Mouse (Mus musculus) gastrocnemius, adult 18-20 months (tissue): ENCODE data around the gene Megf11. TPM values are rescaled to one million over a fixed set of nuclear protein-coding genes. Genes with fewer than 3 reads are reported as not detected.

ENCODE experiments used
- DNase-seq: peaks from one replicate; pipeline ENCODE4 v3.0.0; 2021; ENCODE audit warnings: low spot score
- long read RNA-seq, 2 experiments: library from polyadenylated mRNA; stranded (forward); transcript quantifications; one replicate each; pipeline ENCODE4 v2.0.0; 2021
- total RNA-seq, 2 experiments: library from RNA; stranded (reverse); gene quantifications; 2 replicates each; pipeline ENCODE4 v1.2.3; 2021

Megf11 gene
- total RNA-seq, result under 1 TPM; 0.45 to 0.59 TPM
- long read RNA-seq, experiment 1, result 0 reads
- long read RNA-seq, experiment 2, partial matches to known transcripts, result 0 of 2 reads
- long read RNA-seq, experiment 2, other reads (novel, unspliced or antisense), result 2 of 2 reads

DNA sequence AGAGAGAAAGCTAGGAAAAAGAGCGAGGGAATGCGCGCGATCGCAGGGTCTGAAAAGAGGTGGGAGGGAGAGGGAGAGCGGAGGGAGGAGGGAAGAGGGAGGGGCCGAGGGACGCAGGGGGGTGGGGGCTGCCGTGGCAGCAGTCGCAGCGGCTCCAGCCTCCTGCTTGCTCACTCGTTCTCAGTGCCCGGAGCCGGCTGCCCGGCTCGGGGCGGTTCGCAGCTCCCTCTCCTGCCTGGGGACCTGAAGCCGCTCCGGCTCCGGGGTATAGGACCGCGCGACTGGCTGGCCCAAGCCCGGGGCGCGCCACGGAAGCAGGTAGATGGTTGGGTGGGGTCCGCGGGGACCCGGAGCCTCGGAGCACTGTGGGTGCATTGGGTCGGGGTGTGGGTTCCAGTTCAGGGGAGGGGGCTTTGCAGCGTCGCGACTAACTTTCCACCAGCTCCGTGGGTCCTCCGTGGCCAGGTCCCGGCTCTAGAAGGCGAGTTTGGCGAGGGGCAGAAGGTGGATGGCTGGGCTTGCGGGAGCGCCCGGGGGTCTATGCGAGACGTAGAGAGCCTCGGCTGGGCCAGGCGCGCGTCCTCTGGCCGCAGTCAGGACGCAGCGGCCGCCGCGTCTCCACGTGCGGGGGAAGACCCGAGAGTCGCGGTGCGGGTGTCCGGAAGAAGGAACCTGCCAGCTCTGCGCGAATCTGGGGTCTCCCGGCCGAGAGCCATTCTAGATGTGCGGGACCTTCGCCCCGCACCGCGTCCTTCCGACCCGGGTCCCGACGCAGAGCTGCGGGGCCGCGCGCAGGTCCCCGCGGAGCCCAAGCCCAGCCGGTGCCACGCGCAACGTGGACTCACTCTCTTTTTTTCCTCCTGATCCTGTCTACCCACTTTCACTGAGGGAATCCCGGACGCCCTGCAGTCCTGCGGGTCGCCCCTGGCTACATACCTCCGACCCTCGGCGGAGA, at the start of gene Megf11:
TSS of gene Megf11 (plus strand) at position 116 of the 955 bp plus-strand sequence.
- no peak for DNase-seq

DNA sequence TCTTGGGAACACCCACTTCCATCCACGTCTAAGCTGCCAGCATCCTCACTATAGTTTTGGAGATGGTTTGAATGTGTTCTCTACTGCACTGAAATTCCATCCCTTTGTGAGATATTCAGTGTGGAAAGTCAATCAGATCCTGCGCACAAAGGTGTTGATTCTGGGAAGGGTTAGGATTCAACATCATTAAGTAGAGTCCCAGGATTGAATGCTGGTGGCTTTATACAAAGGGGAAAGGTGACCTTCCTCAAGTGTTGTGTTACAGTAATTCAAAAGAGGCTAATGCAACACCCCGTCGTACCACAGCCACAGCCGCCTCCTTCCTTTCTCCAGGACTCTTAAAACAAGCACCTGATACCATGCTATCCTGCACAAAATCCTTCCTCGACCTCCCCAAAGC, 49.6 kb upstream of the Megf11 start:
- DNase-seq, result no peak

DNA sequence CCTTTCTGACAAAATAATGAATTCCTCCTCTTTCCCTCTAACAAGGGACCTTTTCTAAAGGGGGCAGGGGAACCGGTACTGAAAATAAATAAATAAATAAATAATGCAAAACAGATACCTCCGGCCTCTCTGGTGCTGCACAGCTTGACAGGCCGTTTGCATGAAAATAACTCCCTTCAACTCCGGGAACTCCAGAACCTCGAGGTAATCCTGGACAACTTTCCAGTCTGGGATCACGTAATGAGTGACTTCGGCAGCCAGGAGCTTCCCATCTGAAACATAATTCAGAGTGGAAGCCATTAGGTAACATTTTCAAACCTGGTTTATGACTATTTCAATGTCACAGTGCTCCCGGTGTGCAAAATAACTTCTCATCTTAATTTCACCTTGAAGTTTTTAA, 46.1 kb upstream of the Megf11 start:
- DNase-seq, result no peak

DNA sequence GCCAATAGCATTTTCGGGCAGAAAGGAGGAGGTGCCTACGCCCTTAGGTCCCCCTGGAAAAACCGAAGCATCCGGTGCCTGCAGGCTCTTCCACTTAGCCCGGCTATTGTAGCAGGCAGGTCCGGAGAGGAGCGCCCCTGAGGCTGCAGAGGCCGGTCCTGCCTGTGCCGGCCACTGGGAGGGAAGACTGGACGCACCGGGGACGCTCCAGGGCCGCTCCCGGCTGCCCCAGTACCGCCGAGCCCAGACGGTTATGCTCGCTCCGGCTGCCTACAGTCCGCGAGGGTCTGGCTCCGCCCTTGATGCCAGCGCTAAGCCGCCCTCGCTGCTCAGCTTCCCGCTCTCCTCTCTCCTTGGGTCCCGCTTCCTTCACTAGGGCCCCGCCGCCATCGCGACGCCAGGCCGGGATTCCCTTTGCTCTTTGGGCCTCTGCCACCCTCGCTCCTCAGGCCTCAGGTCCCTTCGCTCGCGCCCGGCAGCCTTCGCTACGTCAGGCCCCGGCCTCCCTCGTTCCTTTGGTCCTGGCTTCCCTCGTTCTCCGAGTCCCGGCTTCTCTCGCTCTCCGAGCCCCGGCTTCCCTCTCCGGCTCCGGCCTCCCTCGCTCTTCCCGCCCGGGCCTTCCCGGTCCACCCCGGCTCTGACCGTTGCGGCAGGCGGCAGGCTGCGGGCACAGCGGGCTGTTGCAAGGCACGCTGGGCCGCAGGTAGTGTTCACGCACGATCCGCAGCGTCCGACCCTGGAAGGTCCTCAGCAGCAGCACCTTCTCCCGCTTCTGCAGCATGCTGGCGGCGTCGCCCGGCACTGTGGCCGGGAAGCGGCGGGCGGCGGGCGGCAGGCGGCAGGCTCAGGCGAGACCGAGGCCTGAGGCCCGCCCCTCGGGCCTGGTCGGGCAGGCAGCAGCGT, 44.8 kb upstream of the Megf11 start:
- DNase-seq, result peak; percentile 63

DNA sequence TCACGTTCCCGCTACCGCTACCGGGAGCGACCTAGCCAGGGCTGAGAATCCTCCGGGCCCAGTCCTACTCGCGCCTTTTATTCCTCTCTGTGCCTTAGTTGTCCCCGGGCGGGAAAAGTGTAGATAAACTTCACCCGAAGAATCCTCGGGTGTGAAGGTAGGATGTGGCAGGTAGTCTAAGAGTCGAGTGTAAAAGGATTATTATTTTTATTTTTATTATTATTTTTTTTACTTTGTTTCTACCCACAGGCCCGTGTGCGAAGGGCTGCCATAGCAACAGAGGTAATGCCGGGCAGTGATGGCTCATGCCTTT, 44.2 kb upstream of the Megf11 start, which contains the start of gene Dis3l:
TSS of gene Dis3l (minus strand) at position 35 of the 313 bp plus-strand sequence.
- DNase-seq, result no peak

DNA sequence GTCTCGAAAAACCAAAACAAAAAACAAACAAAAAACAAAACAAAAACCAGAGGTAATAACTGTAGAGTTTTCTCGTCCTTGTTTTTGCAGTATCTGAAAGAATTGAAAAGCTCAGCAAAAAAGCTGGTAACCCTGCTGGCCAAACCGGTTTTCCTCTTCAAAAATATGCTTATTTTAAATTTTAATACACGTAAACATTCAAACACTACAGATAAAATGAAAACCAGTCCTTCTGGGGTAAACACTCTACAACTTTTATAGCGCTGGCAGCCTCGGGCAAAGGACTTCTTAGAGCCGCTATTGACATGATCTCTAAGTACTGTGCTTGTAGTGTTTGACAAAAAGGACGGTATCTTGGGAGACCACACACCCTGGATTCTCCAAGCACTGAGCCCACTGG, 43.8 kb upstream of the Megf11 start:
- no peak for DNase-seq

DNA sequence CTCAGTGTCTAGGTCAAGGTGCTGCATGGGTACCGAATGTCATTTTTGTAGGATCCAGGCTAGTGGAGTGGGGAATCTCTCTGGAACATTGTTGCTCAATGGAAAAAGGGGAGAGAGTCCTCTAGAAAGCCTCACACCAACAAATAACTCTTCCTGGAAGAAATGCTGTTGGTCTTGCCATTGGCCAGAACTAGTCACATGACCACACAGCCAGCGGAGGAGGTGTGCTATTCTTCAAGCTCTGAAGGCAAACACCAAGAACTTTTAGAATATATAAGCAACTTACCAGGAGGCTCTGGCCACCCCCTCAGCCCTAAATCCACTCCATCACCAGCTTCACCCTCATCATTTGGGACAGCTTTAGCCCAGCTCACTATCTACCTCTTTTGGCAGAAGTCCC, 41.8 kb upstream of the Megf11 start:
- DNase-seq, result no peak

DNA sequence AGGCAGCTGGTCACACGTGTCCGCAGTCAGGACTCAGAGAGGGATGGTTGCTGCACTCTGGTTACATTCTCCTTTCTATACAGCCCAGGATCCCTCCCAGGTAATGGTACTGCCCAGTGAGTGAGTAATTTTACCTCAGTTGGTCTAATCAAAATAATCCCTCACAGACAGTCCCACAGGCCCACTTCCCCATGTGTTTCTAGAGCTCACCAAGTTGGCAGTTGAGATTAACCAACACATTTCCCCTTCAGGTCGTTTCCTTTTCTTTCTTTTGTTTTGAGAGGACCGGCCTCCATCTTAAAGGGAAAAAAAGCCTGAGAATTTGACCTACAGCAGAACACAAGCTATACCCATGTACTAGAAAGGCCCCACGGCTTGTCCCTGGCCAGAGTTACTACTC, 39.5 kb upstream of the Megf11 start:
- DNase-seq, result no peak

DNA sequence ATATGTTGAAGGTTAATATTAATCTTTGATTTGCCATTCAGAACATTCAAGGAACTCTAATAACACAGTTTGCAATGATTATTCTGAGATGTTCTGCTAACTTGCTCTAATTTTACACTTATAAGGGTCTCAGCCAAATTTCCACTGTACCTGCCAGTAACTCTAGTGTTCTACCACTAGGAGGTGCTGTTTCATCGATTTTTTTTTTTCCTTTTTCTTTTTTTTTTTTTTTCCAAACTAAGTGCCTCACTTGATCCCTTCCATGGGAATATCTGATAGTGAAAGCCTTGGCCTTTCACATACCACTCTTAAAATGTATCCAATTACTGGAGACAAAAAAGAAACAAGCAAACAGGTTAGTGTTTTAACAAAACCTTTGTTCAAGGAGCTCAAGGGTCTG, 38.0 kb upstream of the Megf11 start:
- no peak for DNase-seq

DNA sequence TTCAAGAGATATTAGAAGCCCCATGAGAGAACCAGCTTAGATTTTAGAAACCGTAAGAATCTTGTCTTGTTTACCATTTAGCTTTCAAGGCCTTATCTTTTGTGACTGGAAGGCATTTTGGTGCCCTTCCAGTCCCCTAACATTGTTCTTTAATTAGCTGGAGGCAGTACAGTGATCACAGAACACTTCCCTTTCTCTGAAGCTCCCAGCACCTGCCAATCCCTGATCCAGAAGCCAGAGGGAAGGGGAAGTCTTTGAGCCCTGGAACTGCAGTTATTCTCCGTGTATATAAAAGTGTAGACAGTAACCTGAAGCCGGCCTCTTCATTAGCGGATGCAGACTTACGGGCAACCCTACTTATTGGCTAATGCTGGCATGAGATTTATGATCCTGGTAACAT, 35.9 kb upstream of the Megf11 start:
- no peak for DNase-seq

DNA sequence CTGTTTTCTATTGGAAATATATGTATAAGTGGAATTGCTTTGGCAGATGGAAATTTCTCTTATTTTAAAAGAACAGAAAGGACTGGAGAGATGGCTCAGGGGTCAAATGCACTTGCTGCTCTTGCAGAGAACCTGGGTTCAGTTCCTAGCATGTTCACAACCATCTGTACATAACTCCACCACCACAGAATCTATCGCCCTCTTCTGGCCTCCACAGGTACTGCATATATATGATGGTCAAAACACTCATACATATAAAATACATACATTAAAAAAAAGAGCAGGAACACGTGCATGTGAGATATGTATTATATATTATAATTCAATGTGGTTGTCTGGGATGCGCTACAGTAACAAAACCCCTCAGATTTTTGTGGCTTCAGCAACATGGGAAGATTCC, 34.2 kb upstream of the Megf11 start:
- no peak for DNase-seq

DNA sequence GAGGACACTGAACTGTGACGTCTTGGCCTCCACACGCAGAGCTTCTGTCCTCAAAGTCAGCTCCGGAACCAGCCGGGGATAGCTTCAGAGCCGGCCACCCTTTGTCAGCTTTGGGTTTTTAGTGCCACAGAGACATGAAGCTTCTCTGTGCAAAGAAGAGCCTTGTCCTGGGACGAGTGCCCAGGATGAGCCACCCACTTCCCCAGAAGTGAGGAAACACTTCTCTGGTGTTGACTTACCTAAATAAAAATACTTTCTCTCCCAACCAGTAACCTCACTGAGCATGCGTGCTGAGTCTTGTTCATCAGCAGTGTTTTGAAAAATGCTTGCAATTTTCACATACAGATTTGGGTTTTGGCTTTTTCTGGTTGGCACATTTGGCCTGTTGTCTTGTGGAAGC, 29.8 kb upstream of the Megf11 start:
- DNase-seq, result no peak

DNA sequence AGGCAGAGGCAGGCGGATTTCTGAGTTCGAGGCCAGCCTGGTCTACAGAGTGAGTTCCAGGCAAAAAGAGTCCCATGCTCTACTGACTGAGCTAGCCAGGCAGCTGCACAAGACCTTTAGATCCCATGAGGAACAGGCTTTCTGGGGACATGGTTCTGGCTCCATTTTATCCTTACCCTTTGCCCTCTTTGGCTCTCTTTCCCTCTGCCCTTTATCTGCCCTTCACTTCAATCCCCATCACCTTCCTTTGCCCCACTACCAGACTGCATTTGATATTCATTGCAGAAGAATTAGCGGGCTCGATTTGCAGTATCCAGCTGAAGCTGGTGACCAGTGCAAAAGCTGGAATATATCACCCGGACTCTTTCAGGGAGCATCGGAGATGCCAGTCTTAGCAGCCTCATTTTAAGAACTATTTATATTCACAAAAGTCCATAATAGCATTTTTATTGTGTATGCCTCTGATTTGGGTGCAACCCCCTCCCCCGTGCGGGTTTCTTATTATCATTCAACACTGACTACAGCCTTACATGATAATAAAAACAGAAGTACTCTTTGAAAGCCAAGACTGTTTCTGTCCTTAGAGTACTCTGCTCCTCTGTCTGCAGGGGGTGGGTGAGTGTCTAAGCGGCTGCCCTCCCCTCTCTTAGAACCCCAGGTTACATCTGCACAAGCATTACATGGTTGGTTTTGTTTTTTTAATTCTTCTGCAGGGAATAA, 24.0 kb upstream of the Megf11 start:
- no peak for DNase-seq

DNA sequence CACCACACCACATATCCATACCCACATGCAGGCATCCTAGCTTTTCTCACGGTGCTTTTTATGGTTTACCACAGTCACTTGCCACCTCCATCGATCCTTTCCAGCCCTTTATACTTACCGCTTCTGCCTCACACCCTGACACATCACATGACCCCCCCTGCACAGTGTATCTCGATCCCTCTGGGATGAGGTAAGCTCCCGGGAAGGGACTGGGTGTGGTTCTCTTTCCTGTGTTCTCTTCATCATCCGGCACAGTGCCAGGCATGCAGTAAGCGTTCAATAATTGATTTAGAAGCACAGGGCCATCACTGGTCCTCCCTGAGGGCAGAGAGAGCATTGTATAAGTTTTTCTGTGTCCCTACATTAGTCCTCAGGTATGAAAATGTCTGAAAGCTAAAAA, 15.6 kb upstream of the Megf11 start:
- DNase-seq, result no peak

DNA sequence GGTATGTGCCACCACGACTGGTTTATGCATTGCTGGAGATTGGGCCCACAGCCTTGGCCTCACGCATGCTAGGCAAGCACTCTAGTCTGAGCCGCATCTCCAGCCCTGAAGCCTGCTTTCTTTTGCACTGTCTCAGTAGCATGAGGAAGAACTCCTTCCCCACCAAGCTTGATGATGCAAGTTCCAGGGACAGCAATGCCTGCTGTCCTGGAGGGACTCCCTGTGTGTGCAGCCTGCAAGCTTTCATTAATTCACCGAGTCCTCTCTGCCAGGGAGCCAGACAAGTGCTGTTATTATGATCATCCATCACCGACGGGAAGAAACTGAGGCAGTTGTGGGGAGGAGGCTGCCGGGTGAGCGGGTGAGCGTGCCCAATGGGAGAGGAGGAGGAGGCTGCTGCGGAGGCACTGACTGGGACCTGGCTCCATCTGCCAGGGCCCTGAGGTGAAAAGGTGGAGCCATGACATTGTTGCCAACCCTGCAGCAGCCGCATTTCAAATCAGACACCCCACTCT, 14.1 kb upstream of the Megf11 start:
- DNase-seq, result no peak

DNA sequence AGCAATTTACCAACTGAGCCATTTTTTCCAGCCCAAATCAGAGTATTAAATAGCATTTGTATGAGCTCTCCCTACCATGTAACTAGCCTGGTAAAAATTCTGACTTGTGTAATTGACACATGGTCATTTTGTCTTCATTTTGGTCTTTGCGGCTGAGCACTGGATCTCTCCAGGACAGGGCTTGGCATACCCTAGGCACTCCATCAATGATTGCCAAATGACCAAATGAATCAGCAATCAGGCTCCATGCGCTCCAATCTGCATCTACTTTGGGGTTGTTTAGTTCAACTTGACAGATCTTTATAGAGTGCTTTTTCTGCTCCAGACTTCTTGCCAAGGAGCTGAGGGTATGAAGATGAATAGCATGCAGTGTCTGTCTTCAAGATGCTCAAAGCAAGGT, 9.0 kb upstream of the Megf11 start:
- DNase-seq, result no peak

DNA sequence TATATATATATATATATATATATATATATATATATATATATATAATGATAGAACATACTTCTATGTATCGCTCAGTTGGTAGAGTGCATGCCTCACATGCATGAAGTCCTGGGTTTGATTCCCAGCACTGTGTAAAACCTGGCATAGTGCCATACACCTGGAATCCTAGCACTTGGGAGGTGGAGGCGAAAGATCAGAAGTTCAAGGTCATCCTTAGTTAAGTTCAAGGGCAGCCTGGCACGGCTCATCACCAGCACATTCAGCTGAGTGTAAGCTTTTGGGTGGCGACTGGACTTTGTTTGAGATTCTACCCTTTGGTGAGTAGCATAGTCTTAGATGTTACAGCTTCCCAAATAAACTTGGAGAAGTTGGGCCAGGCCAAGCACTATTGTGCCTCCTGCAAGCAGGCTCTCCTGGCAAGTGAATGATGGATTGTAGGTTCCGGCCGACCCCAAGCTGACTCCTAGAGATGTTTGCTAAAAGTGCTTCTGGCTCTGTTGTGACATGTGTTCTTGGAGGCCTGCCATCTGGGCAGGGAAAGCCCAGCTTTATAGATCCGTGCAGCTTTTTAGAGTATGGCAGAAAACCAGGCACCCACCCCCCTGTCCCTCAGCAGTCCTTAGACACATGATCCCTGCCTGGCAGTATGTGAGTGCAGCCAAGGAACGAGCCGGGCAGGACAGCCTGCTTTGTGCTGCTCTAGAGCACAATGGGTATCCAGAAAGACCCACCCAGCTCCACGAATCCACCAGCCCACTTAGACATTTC, 2.2 kb upstream of the Megf11 start:
- no peak for DNase-seq

DNA sequence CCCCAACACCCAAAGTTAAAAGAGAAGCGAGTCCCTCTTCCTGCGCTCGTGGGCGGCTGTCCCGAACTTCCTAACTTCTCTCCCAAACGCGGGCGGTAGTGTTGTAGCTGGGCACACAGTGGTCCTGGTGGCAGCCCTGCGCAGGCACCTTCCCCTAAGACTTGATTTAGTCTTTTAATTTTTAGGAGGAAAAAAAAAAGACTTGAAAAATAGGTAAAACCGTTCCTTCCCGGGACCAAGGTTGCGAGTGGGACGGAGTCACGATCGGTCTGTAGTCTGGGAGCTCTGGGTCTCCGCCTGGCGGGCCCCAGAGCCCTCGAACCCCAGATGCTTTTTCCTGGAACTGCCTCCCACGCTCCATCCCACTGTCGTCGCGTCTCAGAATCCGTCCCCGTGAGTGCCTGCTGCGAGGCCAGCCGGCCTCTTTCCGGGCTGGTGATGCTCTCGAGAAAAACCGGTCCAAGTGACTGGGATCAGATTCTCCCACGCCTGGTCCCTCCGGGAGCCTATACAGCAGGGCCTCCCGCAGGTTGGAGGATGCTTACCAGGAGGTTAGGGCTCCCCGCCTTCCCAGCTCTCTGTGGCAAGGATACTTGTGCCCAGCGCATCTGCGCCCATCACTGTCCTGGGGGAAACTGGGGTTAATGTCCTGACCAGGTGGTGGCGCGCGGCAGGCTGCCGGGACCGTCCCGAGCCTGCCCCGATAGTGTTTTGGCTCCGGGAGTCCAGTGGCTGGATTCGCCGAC, 1.2 kb downstream of the Megf11 start:
- DNase-seq, result no peak

DNA sequence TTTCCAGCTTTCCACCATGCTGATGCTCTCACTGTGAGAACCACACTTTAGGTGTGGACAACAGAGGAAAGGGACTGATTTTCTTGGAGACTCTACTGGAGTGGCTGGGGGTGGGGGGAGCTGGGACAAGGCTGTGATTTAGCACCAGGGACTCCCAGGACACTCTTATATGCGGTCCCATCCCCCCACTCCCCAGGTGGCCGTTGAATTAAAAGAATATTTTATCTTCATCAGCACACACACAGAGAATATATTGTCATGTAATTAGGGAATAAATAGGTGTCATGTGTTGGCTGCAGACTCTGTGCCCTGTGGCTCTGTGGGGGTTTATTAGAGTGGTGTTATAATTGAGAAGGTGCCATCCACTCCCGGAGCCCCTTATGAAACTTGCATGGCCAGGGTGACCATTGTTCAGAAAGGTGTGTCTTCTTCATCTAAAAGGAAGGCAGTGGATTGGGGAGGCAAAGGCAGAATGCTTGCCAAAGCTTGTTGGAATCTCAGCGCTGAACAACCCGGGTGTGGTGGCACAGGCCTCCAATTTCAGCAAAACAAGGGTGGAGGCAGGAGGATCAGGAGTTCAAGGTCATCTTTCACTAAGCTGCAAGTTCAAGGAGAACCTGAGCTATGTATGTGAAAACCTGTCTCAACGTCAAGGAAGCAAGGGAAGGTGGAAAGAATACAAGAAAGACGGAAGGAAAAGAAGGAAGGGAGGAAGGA, 4.3 kb downstream of the Megf11 start:
- DNase-seq, result no peak
